ENCODE assay signal across 8 mouse cellular contexts in genomic region chr8:126839712-126840355, GRCm38 (mm10).
DNase-seq lines count a peak whose midpoint lies in the region; ATAC-seq and TF ChIP-seq lines count a peak whose summit lies in the region.

No protein-coding gene starts in this region.

- ATAC-seq in embryonic facial prominence, embryonic 14.5 days (ENCODE audit: low read depth): peak; percentile 93
- peak; percentile 75 for ATAC-seq in limb, embryonic 13.5 days (ENCODE audit: low FRiP score, low read depth)
- ATAC-seq in midbrain, embryonic 13.5 days: peak; percentile 94
- ATAC-seq in stomach, postnatal 0 days (ENCODE audit: low FRiP score, low TSS enrichment): peak; percentile 88

- WGBS in embryonic facial prominence, embryonic 14.5 days: 15% methylated on average over 5 of the region's 5 CpGs
- WGBS in heart, embryonic 10.5 days: 17% methylated on average over 5 of the region's 5 CpGs
- WGBS in limb, embryonic 13.5 days: 14% methylated on average over 5 of the region's 5 CpGs
- WGBS in midbrain, embryonic 13.5 days: 19% methylated on average over 5 of the region's 5 CpGs
- 17% methylated on average over 5 of the region's 5 CpGs for WGBS in stomach, postnatal 0 days

- peak overlapping the region; percentile 9; the same call in 1 of the 2 replicates for H3K9ac ChIP-seq in embryonic facial prominence, embryonic 14.5 days (ENCODE audit: low read depth, low read length)
- H3K9ac ChIP-seq in limb, embryonic 13.5 days: no peak overlapping the region; the same call in 1 of the 2 replicates
- peak overlapping the region; percentile 29 for H3K9ac ChIP-seq in midbrain, embryonic 13.5 days (replicated peaks)
- no peak overlapping the region for H3K9ac ChIP-seq in stomach, postnatal 0 days (ENCODE audit: low read length)

- H3K4me2 ChIP-seq in embryonic facial prominence, embryonic 14.5 days (ENCODE audit: low read depth, low read length): peak overlapping the region; percentile 41
- H3K4me2 ChIP-seq in limb, embryonic 13.5 days (replicated peaks): peak overlapping the region; percentile 53
- peak overlapping the region; percentile 33 for H3K4me2 ChIP-seq in midbrain, embryonic 13.5 days (replicated peaks)
- no peak overlapping the region; the same call in 1 of the 2 replicates for H3K4me2 ChIP-seq in stomach, postnatal 0 days (replicated peaks; ENCODE audit: low read depth)

- H3K27me3 ChIP-seq in embryonic facial prominence, embryonic 14.5 days (replicated peaks; ENCODE audit: control insufficient read depth, insufficient read depth, low read length): no peaks in the 10 kb centered on the region
- no peaks in the 10 kb centered on the region for H3K27me3 ChIP-seq in heart, embryonic 10.5 days (ENCODE audit: insufficient read depth, poor library complexity, severe bottlenecking)
- H3K27me3 ChIP-seq in limb, embryonic 13.5 days: no peaks in the 10 kb centered on the region
- H3K27me3 ChIP-seq in midbrain, embryonic 13.5 days: no peaks in the 10 kb centered on the region
- no peaks in the 10 kb centered on the region for H3K27me3 ChIP-seq in stomach, postnatal 0 days (ENCODE audit: control insufficient read depth, insufficient read depth, low read length)

- no peak for TF ChIP-seq EP300 in stomach, postnatal 0 days (optimal IDR thresholded peaks at IDR 0.05)

- peak; percentile 79 for TF ChIP-seq CTCF in stomach, postnatal 0 days (IDR thresholded peaks at IDR 0.05; ENCODE audit: low read depth)

- peak overlapping the region; percentile 92 for H3K27ac ChIP-seq in embryonic facial prominence, embryonic 14.5 days (replicated peaks; ENCODE audit: low read depth, low read length)
- peak overlapping the region; percentile 92 for H3K27ac ChIP-seq in heart, embryonic 10.5 days
- peak overlapping the region; percentile 90 for H3K27ac ChIP-seq in limb, embryonic 13.5 days
- H3K27ac ChIP-seq in midbrain, embryonic 13.5 days: peak overlapping the region; percentile 84
- peak overlapping the region; percentile 88 for H3K27ac ChIP-seq in stomach, postnatal 0 days (replicated peaks)

- no peaks in the 10 kb centered on the region for H3K36me3 ChIP-seq in embryonic facial prominence, embryonic 14.5 days (ENCODE audit: control insufficient read depth, insufficient read depth, low read length)
- no peaks in the 10 kb centered on the region for H3K36me3 ChIP-seq in heart, embryonic 10.5 days
- no peaks in the 10 kb centered on the region for H3K36me3 ChIP-seq in limb, embryonic 13.5 days
- H3K36me3 ChIP-seq in midbrain, embryonic 13.5 days: no peaks in the 10 kb centered on the region
- no peaks in the 10 kb centered on the region for H3K36me3 ChIP-seq in stomach, postnatal 0 days (ENCODE audit: control insufficient read depth, insufficient read depth, low read length)

- no peaks in the 10 kb centered on the region for H3K9me3 ChIP-seq in embryonic facial prominence, embryonic 14.5 days (ENCODE audit: control insufficient read depth, low read length)
- no peaks in the 10 kb centered on the region for H3K9me3 ChIP-seq in heart, embryonic 10.5 days
- no peaks in the 10 kb centered on the region for H3K9me3 ChIP-seq in limb, embryonic 13.5 days
- no peaks in the 10 kb centered on the region for H3K9me3 ChIP-seq in midbrain, embryonic 13.5 days
- H3K9me3 ChIP-seq in stomach, postnatal 0 days (ENCODE audit: control insufficient read depth, low read length): no peaks in the 10 kb centered on the region

- H3K4me3 ChIP-seq in embryonic facial prominence, embryonic 14.5 days (ENCODE audit: low read depth, low read length): no peak overlapping the region
- H3K4me3 ChIP-seq in heart, embryonic 10.5 days: peak overlapping the region; percentile 32
- H3K4me3 ChIP-seq in limb, embryonic 13.5 days: no peak overlapping the region
- no peak overlapping the region for H3K4me3 ChIP-seq in midbrain, embryonic 13.5 days (replicated peaks)
- H3K4me3 ChIP-seq in stomach, postnatal 0 days (ENCODE audit: low read depth, low read length): no peak overlapping the region

- peaks cover 34% of the 10 kb centered on the region for H3K4me1 ChIP-seq in embryonic facial prominence, embryonic 14.5 days (ENCODE audit: control insufficient read depth, insufficient read depth, low read length)
- peaks cover 45% of the 10 kb centered on the region for H3K4me1 ChIP-seq in heart, embryonic 10.5 days
- peaks cover 46% of the 10 kb centered on the region for H3K4me1 ChIP-seq in limb, embryonic 13.5 days
- H3K4me1 ChIP-seq in midbrain, embryonic 13.5 days (replicated peaks): peaks cover 19% of the 10 kb centered on the region
- H3K4me1 ChIP-seq in stomach, postnatal 0 days (replicated peaks; ENCODE audit: control insufficient read depth, insufficient read depth): peaks cover 7% of the 10 kb centered on the region

- DNase-seq in urinary bladder, postnatal 14 days (ENCODE audit: low spot score): peak; percentile 77
- DNase-seq in urinary bladder, postnatal 10 days (ENCODE audit: low spot score): no peak
- peak; percentile 94 for DNase-seq in embryonic facial prominence, embryonic 14.5 days (ENCODE audit: low spot score)
- DNase-seq in heart, embryonic 10.5 days (ENCODE audit: low spot score): peak; percentile 95
- peak; percentile 87 for DNase-seq in kidney, adult 9 months
- DNase-seq in stomach, postnatal 0 days (ENCODE audit: low spot score): peak; percentile 71

Comparison
In these comparisons a context has a peak if more than half of its experiments do, and no peak if none do; other contexts are left out.
1. H3K9ac ChIP-seq: peak in embryonic facial prominence, embryonic 14.5 days (single experiment) and midbrain, embryonic 13.5 days (single experiment); none in limb, embryonic 13.5 days (single experiment) and stomach, postnatal 0 days (single experiment).
2. Peak in every context shown above with its lines, with median percentiles within 50 percentile points of each other: ATAC-seq and H3K27ac ChIP-seq.